Mouse (Mus musculus) testis, adult 2 months (tissue): Measurements from ENCODE around the gene Plekhg3. TPM values are rescaled to one million over a fixed set of nuclear protein-coding genes. Genes with fewer than 3 reads are reported as not detected.

Experiments
- H3K27ac ChIP-seq: fragments of 200-500 bp; 2 replicates; pipeline ENCODE4 v1.5.1; 2012; ENCODE audit warnings: low read depth, low read length; ENCODE audit not compliant: control insufficient read depth, insufficient read depth
- H3K27me3 ChIP-seq: fragments of 200-500 bp; 2 replicates; pipeline ENCODE4 v1.6.1; 2012; ENCODE audit warnings: mild to moderate bottlenecking, low read length, moderate library complexity; ENCODE audit not compliant: control insufficient read depth, insufficient read depth
- H3K36me3 ChIP-seq: fragments of 200-500 bp; 2 replicates; pipeline ENCODE4 v1.6.1; 2012; ENCODE audit warnings: mild to moderate bottlenecking, low read length; ENCODE audit not compliant: control insufficient read depth, insufficient read depth
- H3K4me1 ChIP-seq: fragments of 200-500 bp; 2 replicates; pipeline ENCODE4 v1.6.1; 2012; ENCODE audit warnings: low read length; ENCODE audit not compliant: control insufficient read depth, insufficient read depth
- H3K4me3 ChIP-seq: fragments of 200-500 bp; 2 replicates; pipeline ENCODE4 v1.5.1; 2012; ENCODE audit warnings: low read depth, mild to moderate bottlenecking, low read length, moderate library complexity, mixed read lengths; ENCODE audit not compliant: control insufficient read depth
- CTCF ChIP-seq: fragments of 200-500 bp; IDR thresholded peaks from 2 replicates; pipeline ENCODE4 v1.5.1; 2012; ENCODE audit warnings: low read depth, mild to moderate bottlenecking, inconsistent platforms, low read length, moderate library complexity; ENCODE audit not compliant: control insufficient read depth, insufficient read depth, insufficient replicate concordance
- POLR2A ChIP-seq: fragments of 200-500 bp; IDR thresholded peaks from 2 replicates; pipeline ENCODE4 v1.6.1; 2012; ENCODE audit warnings: low read depth, mild to moderate bottlenecking, inconsistent platforms, low read length, moderate library complexity; ENCODE audit not compliant: control insufficient read depth
- polyA plus RNA-seq: library from polyadenylated mRNA; depleted of rRNA; stranded (reverse); fragments of >200 nt; gene quantifications from 2 replicates; pipeline ENCODE4 v1.2.3, GENCODE M21; 2012

Gene Plekhg3
- polyA plus RNA-seq, 1 experiment = 2.2 TPM

DNA sequence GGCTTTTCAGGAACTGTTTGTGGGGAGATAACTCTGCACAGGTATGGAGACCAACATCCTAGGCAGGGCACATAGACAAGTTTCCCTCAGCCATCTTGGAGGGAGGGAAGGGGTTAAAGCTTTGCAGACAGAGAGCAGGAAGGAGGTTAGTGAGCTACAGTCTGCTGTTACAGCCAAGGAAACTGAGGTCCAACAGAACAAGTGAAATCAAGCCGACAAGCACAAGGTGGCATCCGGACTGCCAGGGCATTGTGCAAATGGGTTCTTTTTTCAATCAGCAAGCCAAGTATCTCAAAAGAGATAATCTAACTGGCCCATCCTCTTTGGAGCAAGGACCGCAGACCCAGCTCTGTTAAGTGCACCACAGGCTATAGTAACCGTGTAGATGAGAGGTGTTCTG is 35.3 kb upstream of the Plekhg3 start:
- Histone ChIP-seq H3K27ac (no peak overlapping the region), H3K4me3 (no peak overlapping the region), H3K36me3 (no peaks in the 10 kb centered on the region), H3K27me3 (no peaks in the 10 kb centered on the region), H3K4me1 (no peaks in the 10 kb centered on the region; the same call in 1 of the 2 replicates)
- no peak for TF ChIP-seq POLR2A
- no peak for TF ChIP-seq CTCF

DNA sequence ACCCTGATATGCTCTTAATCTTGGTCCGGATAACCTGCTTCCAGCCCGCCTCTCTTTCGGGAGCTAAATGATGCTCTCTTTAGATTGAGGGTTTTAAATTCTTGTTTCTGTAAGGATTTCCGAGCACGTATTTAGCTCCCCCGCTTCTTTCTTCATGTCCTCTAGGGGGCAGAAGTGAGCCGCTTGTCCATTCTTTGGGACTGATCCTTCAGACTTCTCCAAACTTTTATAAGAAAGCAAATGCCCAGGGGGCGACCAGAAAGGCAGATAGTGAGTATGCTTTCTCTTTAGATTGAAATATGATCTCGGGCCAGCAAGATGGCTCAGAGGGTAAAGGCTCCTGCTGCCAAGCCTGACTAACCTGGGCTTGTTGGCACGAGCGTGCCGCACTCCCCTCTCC is 34.4 kb upstream of the Plekhg3 start:
- Histone ChIP-seq H3K27ac (no peak overlapping the region), H3K4me1 (no peaks in the 10 kb centered on the region; the same call in 1 of the 2 replicates), H3K36me3 (no peaks in the 10 kb centered on the region), H3K27me3 (no peaks in the 10 kb centered on the region), H3K4me3 (no peak overlapping the region; the same call in 1 of the 2 replicates)
- TF ChIP-seq CTCF (no peak), POLR2A (no peak)

DNA sequence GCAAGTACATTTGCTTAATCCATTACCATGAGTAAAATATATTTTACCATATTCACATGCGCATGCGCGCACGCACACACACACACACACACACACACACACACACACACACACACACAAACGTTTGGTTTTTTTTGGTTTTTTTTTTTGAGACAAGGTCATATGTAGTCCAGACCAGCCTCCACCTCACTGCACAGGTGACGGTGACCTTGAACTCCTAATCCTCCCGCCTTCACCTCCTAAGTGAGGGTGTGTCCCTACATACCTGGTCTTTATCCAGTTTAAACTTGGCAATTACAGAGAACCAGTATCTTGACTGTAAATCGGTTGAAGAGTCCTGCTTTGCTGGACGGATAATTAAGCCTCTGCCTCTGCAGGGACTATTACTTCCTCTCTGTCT is 31.4 kb upstream of the Plekhg3 start:
- TF ChIP-seq POLR2A (no peak), CTCF (no peak)

DNA sequence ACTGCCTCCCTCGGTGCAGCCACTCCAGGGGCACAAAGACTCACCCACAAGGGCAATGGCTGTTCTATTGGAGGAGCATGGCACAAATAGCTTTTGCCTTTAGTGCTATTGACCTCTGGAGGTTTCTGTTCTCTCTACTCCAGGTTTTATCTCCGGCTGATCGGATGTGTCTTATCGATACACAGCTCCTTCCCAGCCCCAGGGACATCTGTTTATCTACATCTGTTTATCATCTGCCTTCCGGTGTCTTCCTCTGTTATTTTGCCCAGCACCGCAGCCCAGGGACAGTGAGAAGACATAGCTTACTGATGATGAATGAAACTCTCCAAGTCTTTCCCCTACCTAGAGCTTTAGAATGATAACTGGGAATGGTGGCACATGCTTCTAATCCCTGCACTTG is 30.6 kb upstream of the Plekhg3 start:
- no peak overlapping the region for H3K27ac ChIP-seq
- H3K4me1 ChIP-seq = no peaks in the 10 kb centered on the region; the same call in 1 of the 2 replicates
- no peaks in the 10 kb centered on the region for H3K27me3 ChIP-seq
- no peaks in the 10 kb centered on the region for H3K36me3 ChIP-seq
- TF ChIP-seq POLR2A (no peak), CTCF (no peak)
- no peak overlapping the region for H3K4me3 ChIP-seq

More for the DNA sequence above, 31.4 kb upstream of the Plekhg3 start:
- Histone ChIP-seq H3K4me3 (no peak overlapping the region), H3K27ac (no peak overlapping the region), H3K4me1 (no peaks in the 10 kb centered on the region; the same call in 1 of the 2 replicates), H3K36me3 (no peaks in the 10 kb centered on the region), H3K27me3 (no peaks in the 10 kb centered on the region)

DNA sequence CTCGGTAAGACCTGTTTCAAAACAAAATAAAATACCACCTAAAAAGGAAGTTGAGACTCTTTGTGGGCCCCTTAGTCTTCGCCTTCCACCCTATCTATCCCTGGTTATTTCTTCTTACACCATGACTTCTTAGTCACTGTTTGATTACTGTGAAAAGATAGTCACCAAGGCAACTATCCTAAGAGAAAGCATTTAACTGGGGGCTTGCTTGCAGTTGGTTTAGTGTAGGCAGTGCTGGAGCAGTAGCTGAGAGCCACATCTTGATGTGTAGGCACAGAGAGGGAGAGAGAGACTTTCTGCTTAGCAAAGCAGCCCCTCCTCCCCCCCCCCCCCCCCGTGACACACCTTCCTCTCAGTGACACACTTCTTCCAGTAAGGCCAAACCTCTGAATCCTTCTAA is 29.8 kb upstream of the Plekhg3 start:
- no peak overlapping the region for H3K27ac ChIP-seq
- H3K4me3 ChIP-seq = no peak overlapping the region
- no peak for TF ChIP-seq POLR2A
- TF ChIP-seq CTCF = no peak
- H3K27me3 ChIP-seq = no peaks in the 10 kb centered on the region
- no peaks in the 10 kb centered on the region for H3K36me3 ChIP-seq
- H3K4me1 ChIP-seq = no peaks in the 10 kb centered on the region; the same call in 1 of the 2 replicates

DNA sequence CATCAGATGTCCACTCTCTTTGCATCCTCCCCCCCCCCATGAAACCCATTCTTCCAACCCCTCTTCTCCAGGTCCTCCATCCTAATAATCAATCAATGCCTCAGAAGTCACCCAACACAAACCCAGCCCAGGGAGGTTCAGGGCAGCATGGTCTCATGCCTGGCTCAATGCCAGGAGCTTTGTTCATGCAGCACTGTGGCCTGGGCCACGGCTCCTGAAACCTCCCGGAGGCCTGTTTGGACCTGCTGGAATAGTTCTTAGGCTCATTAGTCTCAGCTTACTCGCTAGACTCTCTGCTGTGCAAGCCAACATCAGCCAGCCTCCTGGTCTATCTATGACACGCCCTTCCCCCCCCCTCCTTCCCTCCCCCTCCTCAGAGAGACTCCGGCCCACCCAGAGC is 27.7 kb upstream of the Plekhg3 start:
- no peak overlapping the region for H3K27ac ChIP-seq
- no peaks in the 10 kb centered on the region for H3K27me3 ChIP-seq
- H3K4me1 ChIP-seq = no peaks in the 10 kb centered on the region
- no peak overlapping the region for H3K4me3 ChIP-seq
- no peaks in the 10 kb centered on the region for H3K36me3 ChIP-seq
- no peak for TF ChIP-seq POLR2A
- TF ChIP-seq CTCF = no peak

DNA sequence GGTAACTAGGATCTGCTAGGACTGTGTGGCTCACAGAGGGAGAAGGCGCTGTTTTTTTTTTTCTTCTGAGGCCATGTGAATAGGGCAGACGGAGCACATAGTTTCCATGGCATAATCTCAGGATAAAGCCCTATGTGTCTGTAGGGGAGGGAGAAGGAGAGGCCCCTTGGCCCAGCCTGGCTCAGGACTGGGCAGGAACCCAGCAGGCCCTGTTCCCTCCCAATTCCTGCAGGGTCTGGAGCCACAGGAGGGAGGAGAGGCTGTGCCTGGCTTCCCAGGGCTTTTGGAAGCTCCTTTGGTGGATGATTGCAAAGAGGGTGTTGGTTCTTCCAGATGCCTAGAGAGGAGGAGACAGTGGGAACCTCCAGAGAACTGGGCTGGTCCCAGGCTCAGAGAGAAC is 24.2 kb upstream of the Plekhg3 start:
- TF ChIP-seq POLR2A = no peak
- TF ChIP-seq CTCF = no peak
- H3K27me3 ChIP-seq = no peaks in the 10 kb centered on the region
- H3K4me3 ChIP-seq = no peak overlapping the region
- no peak overlapping the region for H3K27ac ChIP-seq
- no peaks in the 10 kb centered on the region for H3K36me3 ChIP-seq
- H3K4me1 ChIP-seq = no peaks in the 10 kb centered on the region

DNA sequence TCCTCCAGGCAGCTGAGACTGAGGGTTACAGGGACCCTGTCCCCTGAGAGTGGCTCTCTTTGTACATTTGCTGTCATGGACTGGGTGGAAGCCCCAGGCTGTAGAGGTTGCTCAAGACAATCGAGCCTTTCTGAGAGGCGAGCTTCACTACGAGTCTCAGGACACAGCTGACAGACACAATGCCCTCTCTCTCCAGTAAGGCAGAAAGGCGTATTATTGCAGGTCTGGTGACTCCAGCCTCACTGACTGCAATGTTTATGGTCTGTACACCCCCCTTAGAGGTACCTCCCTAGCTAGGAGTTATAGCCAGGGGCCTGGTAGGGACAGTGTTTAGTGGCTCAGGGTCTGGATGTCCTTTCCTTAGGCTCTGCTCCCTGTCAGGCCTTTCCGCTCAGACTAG is 22.9 kb upstream of the Plekhg3 start:
- Histone ChIP-seq H3K27me3 (no peaks in the 10 kb centered on the region), H3K4me3 (no peak overlapping the region), H3K4me1 (no peaks in the 10 kb centered on the region), H3K36me3 (no peaks in the 10 kb centered on the region), H3K27ac (no peak overlapping the region)
- TF ChIP-seq CTCF (no peak), POLR2A (no peak)
